Mouse (Mus musculus) CH12.LX (cell line): ENCODE data around the gene Nans. TPM values are rescaled to one million over a fixed set of nuclear protein-coding genes. Genes with fewer than 3 reads are reported as not detected.

Source experiments
- DNase-seq: peaks from one replicate; pipeline ENCODE4 v3.0.0-alpha.2; 2013; ENCODE audit errors: extremely low read depth
- H3K27ac ChIP-seq: 2 replicates; pipeline ENCODE4 v1.5.1; 2012; ENCODE audit warnings: low read depth, mild to moderate bottlenecking, control low read depth, moderate library complexity; ENCODE audit not compliant: insufficient read depth
- H3K27me3 ChIP-seq: replicated peaks from 2 replicates; pipeline ENCODE3; 2012; ENCODE audit warnings: inconsistent platforms
- H3K36me3 ChIP-seq, 2 experiments: replicated peaks in 1 of 2; 2 replicates each; pipeline versions ENCODE3 to v1.6.1; 2012; ENCODE audit warnings: inconsistent platforms in 1 of 2, low read length in 1 of 2, mild to moderate bottlenecking in 1 of 2, mixed read lengths in 1 of 2, moderate library complexity in 1 of 2; ENCODE audit not compliant: control insufficient read depth in 1 of 2, insufficient read depth in 1 of 2
- H3K4me1 ChIP-seq, 2 experiments: 2 replicates each; pipeline ENCODE4 v1.6.1; 2012; ENCODE audit warnings: inconsistent platforms in 1 of 2, moderate library complexity in 1 of 2; ENCODE audit not compliant: insufficient read depth in 2 of 2, control insufficient read depth in 1 of 2
- H3K4me2 ChIP-seq: 2 replicates; pipeline ENCODE4 v1.6.1; 2012; ENCODE audit warnings: low read depth, mild to moderate bottlenecking, control low read depth; ENCODE audit not compliant: poor library complexity, insufficient read depth, severe bottlenecking
- H3K4me3 ChIP-seq, 3 experiments: fragments of 150-350 bp in 1 of 3; sonication (generic) in 1 of 3; replicated peaks in 1 of 3; 2 replicates each; pipeline versions ENCODE3 to v1.5.1; 2011 to 2012; ENCODE audit warnings: low read depth in 2 of 3, low read length in 2 of 3, mild to moderate bottlenecking in 2 of 3, moderate library complexity in 2 of 3, control low read depth in 1 of 3, improper control_type of control experiment in 1 of 3, inconsistent platforms in 1 of 3, mixed read lengths in 1 of 3; ENCODE audit not compliant: poor library complexity in 1 of 3
- H3K79me2 ChIP-seq: replicated peaks from 2 replicates; pipeline ENCODE4 v1.6.1; 2012; ENCODE audit warnings: mild to moderate bottlenecking, moderate library complexity; ENCODE audit not compliant: control insufficient read depth, poor library complexity, insufficient read depth, severe bottlenecking; ENCODE audit errors: extremely low read depth
- H3K9ac ChIP-seq: 2 replicates; pipeline ENCODE4 v1.6.1; 2012; ENCODE audit warnings: low read depth, mild to moderate bottlenecking, control low read depth, moderate library complexity; ENCODE audit not compliant: insufficient read depth
- H3K9me3 ChIP-seq: replicated peaks from 2 replicates; pipeline ENCODE3; 2012; ENCODE audit warnings: low read length, inconsistent platforms, mixed read lengths
- BHLHE40 ChIP-seq: IDR thresholded peaks from 2 replicates; pipeline ENCODE4 v1.6.1; 2011; ENCODE audit warnings: mild to moderate bottlenecking, low read depth, low read length, improper control_type of control experiment
- CHD2 ChIP-seq: IDR thresholded peaks from 2 replicates; pipeline ENCODE4 v1.6.1; 2011; ENCODE audit warnings: low read length, improper control_type of control experiment
- ELF1 ChIP-seq: IDR thresholded peaks from 2 replicates; pipeline ENCODE4 v1.6.1; 2014; ENCODE audit warnings: low read depth, mild to moderate bottlenecking, inconsistent platforms, low read length, improper control_type of control experiment
- ETS1 ChIP-seq: conservative IDR thresholded peaks from 2 replicates; pipeline ENCODE4 v1.6.1; 2012; ENCODE audit warnings: low read depth, mild to moderate bottlenecking, inconsistent platforms, low read length, improper control_type of control experiment, moderate library complexity
- GABPA ChIP-seq: IDR thresholded peaks from 2 replicates; pipeline ENCODE4 v1.6.1; 2012; ENCODE audit warnings: low read depth, low read length, improper control_type of control experiment, inconsistent platforms; ENCODE audit not compliant: insufficient replicate concordance
- HCFC1 ChIP-seq: IDR thresholded peaks from 2 replicates; pipeline ENCODE4 v1.6.1; 2012; ENCODE audit warnings: low read depth, mild to moderate bottlenecking, inconsistent platforms, low read length, improper control_type of control experiment
- MAFK ChIP-seq: IDR thresholded peaks from 2 replicates; pipeline ENCODE4 v1.6.1; 2011; ENCODE audit warnings: low read length, improper control_type of control experiment; ENCODE audit not compliant: insufficient replicate concordance
- MAX ChIP-seq: IDR thresholded peaks from 2 replicates; pipeline ENCODE4 v1.6.1; 2011; ENCODE audit warnings: low read length, improper control_type of control experiment
- MAZ ChIP-seq: IDR thresholded peaks from 2 replicates; pipeline ENCODE4 v1.6.1; 2012; ENCODE audit warnings: low read depth, mild to moderate bottlenecking, inconsistent platforms, low read length, improper control_type of control experiment, moderate library complexity
- MXI1 ChIP-seq: IDR thresholded peaks from 2 replicates; pipeline ENCODE4 v1.6.1; 2011; ENCODE audit warnings: mild to moderate bottlenecking, low read depth, low read length, improper control_type of control experiment
- MYC ChIP-seq: IDR thresholded peaks from 2 replicates; pipeline ENCODE4 v1.6.1; 2011; ENCODE audit warnings: low read depth, mild to moderate bottlenecking, improper control_type of control experiment, low read length
- NELFE ChIP-seq: IDR thresholded peaks from 2 replicates; pipeline ENCODE4 v1.6.1; 2011; ENCODE audit warnings: low read depth, low read length, improper control_type of control experiment
- NRF1 ChIP-seq: IDR thresholded peaks from 2 replicates; pipeline ENCODE4 v1.6.1; 2014; ENCODE audit warnings: low read depth, mild to moderate bottlenecking, inconsistent platforms, low read length, improper control_type of control experiment, moderate library complexity
- POLR2A ChIP-seq: IDR thresholded peaks from 2 replicates; pipeline ENCODE4 v1.6.1; 2011; ENCODE audit warnings: low read depth, mild to moderate bottlenecking, improper control_type of control experiment, low read length
- RAD21 ChIP-seq: IDR thresholded peaks from 2 replicates; pipeline ENCODE4 v1.6.1; 2011; ENCODE audit warnings: low read depth, mild to moderate bottlenecking, low read length, improper control_type of control experiment, moderate library complexity
- RCOR1 ChIP-seq: conservative IDR thresholded peaks from 2 replicates; pipeline ENCODE4 v1.6.1; 2012; ENCODE audit warnings: low read depth, mild to moderate bottlenecking, inconsistent platforms, low read length, improper control_type of control experiment
- SIN3A ChIP-seq: IDR thresholded peaks from 2 replicates; pipeline ENCODE4 v1.6.1; 2012; ENCODE audit warnings: low read length, improper control_type of control experiment, inconsistent platforms
- TBP ChIP-seq: conservative IDR thresholded peaks from 2 replicates; pipeline ENCODE4 v1.6.1; 2011; ENCODE audit warnings: low read depth, low read length, improper control_type of control experiment
- TCF12 ChIP-seq: IDR thresholded peaks from 2 replicates; pipeline ENCODE4 v1.6.1; 2014; ENCODE audit warnings: low read depth, mild to moderate bottlenecking, inconsistent platforms, low read length, improper control_type of control experiment
- USF1 ChIP-seq: IDR thresholded peaks from 2 replicates; pipeline ENCODE4 v1.6.1; 2014; ENCODE audit warnings: low read depth, mild to moderate bottlenecking, inconsistent platforms, low read length, improper control_type of control experiment
- USF2 ChIP-seq: conservative IDR thresholded peaks from 2 replicates; pipeline ENCODE4 v1.6.1; 2011; ENCODE audit warnings: low read depth, low read length, improper control_type of control experiment
- ZKSCAN1 ChIP-seq: IDR thresholded peaks from 2 replicates; pipeline ENCODE4 v1.6.1; 2012; ENCODE audit warnings: low read depth, inconsistent platforms, low read length, improper control_type of control experiment, borderline replicate concordance
- ZMIZ1 ChIP-seq: IDR thresholded peaks from 2 replicates; pipeline ENCODE4 v1.6.1; 2012; ENCODE audit warnings: low read depth, mild to moderate bottlenecking, inconsistent platforms, low read length, improper control_type of control experiment
- ZNF384 ChIP-seq: IDR thresholded peaks from 2 replicates; pipeline ENCODE4 v1.6.1; 2012; ENCODE audit warnings: low read depth, low read length, improper control_type of control experiment, inconsistent platforms
- dilution Hi-C: fragments of 300-500 bp; cut with MboI; formaldehyde crosslinking; loops from 2 replicates; pipeline ENCODE4 v1.14.3; 2020; ENCODE audit warnings: low sequenced_read_pairs; ENCODE audit not compliant: extremely low pct_unique_long_range_greater_than_20kb, extremely low pct_ligation_motif_present
- in situ Hi-C: fragments of 300-500 bp; cut with MboI; formaldehyde crosslinking; loops from 3 replicates; pipeline ENCODE4 v1.14.3; 2019; ENCODE audit warnings: low sequenced_read_pairs, low pct_ligation_motif_present, low pct_unique_long_range_greater_than_20kb, mixed read lengths
- polyA plus RNA-seq: library from polyadenylated mRNA; unstranded; fragments of >175 nt; gene quantifications from 2 replicates; pipeline ENCODE4 v1.2.1, GENCODE M21; 2012; ENCODE audit warnings: low read depth; ENCODE audit not compliant: insufficient read length
- total RNA-seq, 2 experiments: library from RNA; depleted of rRNA; stranded (reverse); fragments of 300-350 nt in 1 of 2; fragments of >200 nt in 1 of 2; gene quantifications; 2 replicates each; pipeline ENCODE4 v1.2.3; 2012 to 2014

Nans gene
- total and polyA plus RNA-seq, 3 experiments: 103 to 150 (median 127) TPM

- Histone ChIP-seq H3K4me1 (peaks cover 15 to 44% of the 10 kb centered on the region in 2 experiments), H3K36me3 (peaks cover 0 to 19% of the 10 kb centered on the region in 2 experiments)
- no peak for TF ChIP-seq BHLHE40
- TF ChIP-seq TCF12: peak; percentile 18; the same call in 1 of the 2 replicates
- TF ChIP-seq HCFC1: no peak
- TF ChIP-seq CHD2: 0 out of 2 replicates have a peak, but pooled peaks have one; percentile 17
- peak; percentile 59; the same call in 1 of the 2 replicates for TF ChIP-seq ZNF384
- TF ChIP-seq NELFE: 0 out of 2 replicates have a peak, but pooled peaks have one; percentile 3
- 0 out of 2 replicates have a peak, but pooled peaks have one; percentile 6 for TF ChIP-seq ELF1
- TF ChIP-seq SIN3A: peak; percentile 66
Observed at GRCm38 (mm10) chr4:46451758-46452480, 37.1 kb upstream of the Nans start.

GRCm38 (mm10) chr4:46452481-46452850 is 36.6 kb upstream of the Nans start:
- Histone ChIP-seq H3K9me3 (no peaks in the 10 kb centered on the region), H3K4me1 (peaks cover 18 to 49% of the 10 kb centered on the region in 2 experiments), H3K4me3 (peak overlapping the region; percentile 61 to 96 (median 80)), H3K27me3 (no peaks in the 10 kb centered on the region), H3K4me2 (peak overlapping the region; percentile 88), H3K79me2 (peaks cover 57% of the 10 kb centered on the region), H3K36me3 (peaks cover 0 to 24% of the 10 kb centered on the region in 2 experiments), H3K27ac (peak overlapping the region; percentile 93), H3K9ac (peak overlapping the region; percentile 100)
- in situ Hi-C loops (no loop called here), dilution Hi-C loops (no loop called here)
- TF ChIP-seq BHLHE40 (peak; percentile 99), NELFE (no peak), GABPA (no peak), TBP (peak; percentile 78), ZMIZ1 (no peak; the same call in 1 of the 2 replicates), USF1 (peak; percentile 68), ZKSCAN1 (no peak), MAX (peak; percentile 100), MAFK (no peak), RAD21 (no peak), NRF1 (no peak), ETS1 (peak; percentile 54), TCF12 (peak; percentile 41), USF2 (peak; percentile 65), MYC (peak; percentile 100), HCFC1 (peak; percentile 13; the same call in 1 of the 2 replicates), MXI1 (peak; percentile 95), POLR2A (peak; percentile 65), MAZ (no peak), SIN3A (peak; percentile 50; the same call in 1 of the 2 replicates), RCOR1 (no peak; the same call in 1 of the 2 replicates)
- peak; percentile 89 for DNase-seq

More at GRCm38 (mm10) chr4:46451758-46452480, 37.1 kb upstream of the Nans start:
- Histone ChIP-seq H3K9ac (peak overlapping the region; percentile 100), H3K79me2 (peaks cover 52% of the 10 kb centered on the region), H3K4me2 (peak overlapping the region; percentile 88), H3K27me3 (no peaks in the 10 kb centered on the region), H3K4me3 (peak overlapping the region; percentile 61 to 96 (median 80)), H3K27ac (peak overlapping the region; percentile 93), H3K9me3 (no peaks in the 10 kb centered on the region)
- dilution Hi-C loops: no loop called here
- peak; percentile 47 for DNase-seq
- in situ Hi-C loops: no loop called here
